Mouse (Mus musculus) embryonic facial prominence, embryonic 10.5 days (tissue): ENCODE measurements around the gene H2-Oa. TPM values are rescaled to one million over a fixed set of nuclear protein-coding genes. Genes with fewer than 3 reads are reported as not detected.

ENCODE experiments used
- DNase-seq: peaks from one replicate; pipeline ENCODE4 v3.0.0-alpha.2; 2017; ENCODE audit warnings: low spot score
- H3K27ac ChIP-seq: fragments of 300-500 bp; sonication (generic); replicated peaks from 2 replicates; pipeline ENCODE4 v1.5.1; 2016; ENCODE audit warnings: mild to moderate bottlenecking
- H3K27me3 ChIP-seq: fragments of 300-500 bp; sonication (generic); replicated peaks from 2 replicates; pipeline ENCODE4 v1.6.1; 2016; ENCODE audit warnings: low read depth, mild to moderate bottlenecking; ENCODE audit not compliant: poor library complexity, severe bottlenecking
- H3K36me3 ChIP-seq: fragments of 300-500 bp; sonication (generic); replicated peaks from 2 replicates; pipeline ENCODE4 v1.6.1; 2016; ENCODE audit warnings: mild to moderate bottlenecking, moderate library complexity
- H3K4me1 ChIP-seq: fragments of 300-500 bp; sonication (generic); 2 replicates; pipeline ENCODE4 v1.6.1; 2016
- H3K4me3 ChIP-seq: fragments of 300-500 bp; sonication (generic); 2 replicates; pipeline ENCODE4 v1.5.1; 2016; ENCODE audit warnings: mild to moderate bottlenecking, moderate library complexity
- H3K9me3 ChIP-seq: fragments of 300-500 bp; sonication (generic); 2 replicates; pipeline ENCODE4 v1.6.1; 2016; ENCODE audit warnings: mild to moderate bottlenecking
- WGBS: fragments of 180-500 bp; shearing (Covaris S2); methylation state at CpG from one replicate; pipeline ENCODE4 v1.1.7; 2016; 5-methylcytosine and 5-hydroxymethylcytosine counted together
- polyA plus RNA-seq: library from polyadenylated mRNA; unstranded; fragments of >200 nt; fragmentation: Nextera tagmentation; extraction: Ambion mirVana; gene quantifications from 2 replicates; pipeline ENCODE4 v1.2.1, GENCODE M21; 2016

The H2-Oa gene
- polyA plus RNA-seq, 1 experiment from 2014 or later, result 0.31 TPM

GRCm38 (mm10) chr17:34088124-34088523, 4.0 kb upstream of the H2-Oa start:
- WGBS, result 90% methylated on average over 11 of the region's 11 CpGs

GRCm38 (mm10) chr17:34090923-34091322, 1.2 kb upstream of the H2-Oa start:
- H3K4me1 ChIP-seq, result peaks cover 18% of the 10 kb centered on the region
- WGBS, result 49% methylated on average over 7 of the region's 7 CpGs
- peaks cover 6% of the 10 kb centered on the region; the same call in 1 of the 2 replicates for H3K9me3 ChIP-seq
- no peaks in the 10 kb centered on the region for H3K36me3 ChIP-seq
- H3K27ac ChIP-seq, result no peak overlapping the region
- H3K4me3 ChIP-seq, result no peak overlapping the region
- DNase-seq, result no peak
- H3K27me3 ChIP-seq, result no peaks in the 10 kb centered on the region; the same call in 1 of the 2 replicates

More at GRCm38 (mm10) chr17:34088124-34088523, 4.0 kb upstream of the H2-Oa start:
- H3K27ac ChIP-seq, result no peak overlapping the region
- no peak for DNase-seq
- H3K27me3 ChIP-seq, result peaks cover 16% of the 10 kb centered on the region
- H3K4me3 ChIP-seq, result no peak overlapping the region
- H3K36me3 ChIP-seq, result no peaks in the 10 kb centered on the region
- peaks cover 14% of the 10 kb centered on the region for H3K4me1 ChIP-seq
- H3K9me3 ChIP-seq, result no peaks in the 10 kb centered on the region

- 42% methylated on average over 7 of the region's 7 CpGs for WGBS
- Histone ChIP-seq H3K36me3 (no peaks in the 10 kb centered on the region), H3K9me3 (peaks cover 6% of the 10 kb centered on the region; the same call in 1 of the 2 replicates), H3K4me3 (peak overlapping the region; percentile 25; the same call in 1 of the 2 replicates), H3K27ac (no peak overlapping the region), H3K27me3 (no peaks in the 10 kb centered on the region; the same call in 1 of the 2 replicates), H3K4me1 (peaks cover 18% of the 10 kb centered on the region)
- DNase-seq, result peak; percentile 86
Observed at GRCm38 (mm10) chr17:34093199-34093874, 1.2 kb downstream of the H2-Oa start.

- H3K4me3 ChIP-seq, result no peak overlapping the region
- peaks cover 6% of the 10 kb centered on the region; the same call in 1 of the 2 replicates for H3K9me3 ChIP-seq
- no peak overlapping the region for H3K27ac ChIP-seq
- no peaks in the 10 kb centered on the region for H3K36me3 ChIP-seq
- no peak for DNase-seq
- no peaks in the 10 kb centered on the region; the same call in 1 of the 2 replicates for H3K27me3 ChIP-seq
- peaks cover 18% of the 10 kb centered on the region for H3K4me1 ChIP-seq
- WGBS, result 84% methylated on average over 27 of the region's 27 CpGs
Observed at GRCm38 (mm10) chr17:34094283-34095035, 2.3 kb downstream of the H2-Oa start.

- no peak overlapping the region for H3K27ac ChIP-seq
- peaks cover 6% of the 10 kb centered on the region; the same call in 1 of the 2 replicates for H3K9me3 ChIP-seq
- H3K4me1 ChIP-seq, result peaks cover 19% of the 10 kb centered on the region
- H3K36me3 ChIP-seq, result no peaks in the 10 kb centered on the region
- DNase-seq, result no peak
- 77% methylated on average over 3 of the region's 3 CpGs for WGBS
- peaks cover 8% of the 10 kb centered on the region; the same call in 1 of the 2 replicates for H3K27me3 ChIP-seq
- no peak overlapping the region for H3K4me3 ChIP-seq
Observed at GRCm38 (mm10) chr17:34096497-34097010, 4.4 kb downstream of the H2-Oa start.

- H3K27ac ChIP-seq, result no peak overlapping the region
- no peak overlapping the region for H3K4me3 ChIP-seq
- no peaks in the 10 kb centered on the region for H3K36me3 ChIP-seq
- DNase-seq, result no peak
- peaks cover 6% of the 10 kb centered on the region; the same call in 1 of the 2 replicates for H3K9me3 ChIP-seq
- H3K4me1 ChIP-seq, result peaks cover 18% of the 10 kb centered on the region
- whole genome bisulfite sequencing, result 71% methylated on average over 5 of the region's 5 CpGs
- H3K27me3 ChIP-seq, result peaks cover 8% of the 10 kb centered on the region; the same call in 1 of the 2 replicates
Observed at GRCm38 (mm10) chr17:34097272-34097671, 5.1 kb downstream of the H2-Oa start.

GRCm38 (mm10) chr17:34098709-34099479, 6.8 kb downstream of the H2-Oa start:
- Histone ChIP-seq H3K36me3 (no peaks in the 10 kb centered on the region), H3K27ac (no peak overlapping the region), H3K4me3 (no peak overlapping the region), H3K4me1 (peaks cover 4% of the 10 kb centered on the region), H3K9me3 (peaks cover 6% of the 10 kb centered on the region; the same call in 1 of the 2 replicates), H3K27me3 (peaks cover 8% of the 10 kb centered on the region; the same call in 1 of the 2 replicates)
- DNase-seq, result no peak
- 63% methylated on average over 10 of the region's 10 CpGs for WGBS

GRCm38 (mm10) chr17:34099531-34099930, 7.4 kb downstream of the H2-Oa start:
- Histone ChIP-seq H3K36me3 (no peaks in the 10 kb centered on the region), H3K27ac (no peak overlapping the region), H3K4me3 (no peak overlapping the region), H3K9me3 (peaks cover 4% of the 10 kb centered on the region; the same call in 1 of the 2 replicates), H3K27me3 (peaks cover 8% of the 10 kb centered on the region; the same call in 1 of the 2 replicates), H3K4me1 (peaks cover 3% of the 10 kb centered on the region; the same call in 1 of the 2 replicates)
- 72% methylated on average over 5 of the region's 5 CpGs for WGBS
- DNase-seq, result no peak

- DNase-seq, result no peak
- 35% methylated on average over 5 of the region's 5 CpGs for WGBS
- H3K27me3 ChIP-seq, result peaks cover 8% of the 10 kb centered on the region; the same call in 1 of the 2 replicates
- H3K4me1 ChIP-seq, result peaks cover 3% of the 10 kb centered on the region; the same call in 1 of the 2 replicates
- H3K9me3 ChIP-seq, result no peaks in the 10 kb centered on the region
- H3K36me3 ChIP-seq, result no peaks in the 10 kb centered on the region
- no peak overlapping the region for H3K4me3 ChIP-seq
- H3K27ac ChIP-seq, result no peak overlapping the region
Observed at GRCm38 (mm10) chr17:34101185-34101584, 9.0 kb downstream of the H2-Oa start.

- Histone ChIP-seq H3K27ac (no peak overlapping the region), H3K27me3 (peaks cover 8% of the 10 kb centered on the region; the same call in 1 of the 2 replicates), H3K9me3 (no peaks in the 10 kb centered on the region), H3K4me1 (peaks cover 3% of the 10 kb centered on the region; the same call in 1 of the 2 replicates), H3K36me3 (no peaks in the 10 kb centered on the region), H3K4me3 (peak overlapping the region; percentile 31; the same call in 1 of the 2 replicates)
- peak; percentile 93 for DNase-seq
- WGBS, result 10% methylated on average over 12 of the region's 12 CpGs
Observed at GRCm38 (mm10) chr17:34101604-34102032, 9.5 kb downstream of the H2-Oa start.

- 79% methylated on average over 6 of the region's 6 CpGs for WGBS
- Histone ChIP-seq H3K9me3 (no peaks in the 10 kb centered on the region), H3K27me3 (peaks cover 8% of the 10 kb centered on the region; the same call in 1 of the 2 replicates), H3K36me3 (0 out of 2 replicates have a peak, but pooled peaks cover 4% of the 10 kb centered on the region), H3K27ac (no peak overlapping the region), H3K4me3 (no peak overlapping the region), H3K4me1 (peaks cover 3% of the 10 kb centered on the region; the same call in 1 of the 2 replicates)
- no peak for DNase-seq
Observed at GRCm38 (mm10) chr17:34102831-34103230, 10.7 kb downstream of the H2-Oa start.
